Mouse (Mus musculus) stomach, postnatal 0 days (tissue): ENCODE measurements around the gene Prrx2. TPM values are rescaled to one million over a fixed set of nuclear protein-coding genes. Genes with fewer than 3 reads are reported as not detected.
A peak's percentile ranks its signal among the peaks of the same experiment; 100 is the strongest.

ENCODE experiments used
- ATAC-seq: fragments of 200-750 bp; cut with Nextera tagmentation; 2 replicates; pipeline ENCODE4 v1.8.0; 2017; ENCODE audit not compliant: low FRiP score, low TSS enrichment
- DNase-seq: peaks from one replicate; pipeline ENCODE4 v3.0.0-alpha.2; 2016; ENCODE audit warnings: low spot score
- H3K27ac ChIP-seq: fragments of 300-500 bp; sonication (generic); replicated peaks from 2 replicates; pipeline ENCODE4 v1.5.1; 2014; ENCODE audit warnings: mild to moderate bottlenecking, control low read depth
- H3K27me3 ChIP-seq: fragments of 300-500 bp; sonication (generic); 2 replicates; pipeline ENCODE4 v1.6.1; 2014; ENCODE audit warnings: low read length; ENCODE audit not compliant: control insufficient read depth, insufficient read depth
- H3K36me3 ChIP-seq: fragments of 300-500 bp; sonication (generic); 2 replicates; pipeline ENCODE4 v1.6.1; 2014; ENCODE audit warnings: low read length, mixed read lengths; ENCODE audit not compliant: control insufficient read depth, insufficient read depth
- H3K4me1 ChIP-seq: fragments of 300-500 bp; sonication (generic); replicated peaks from 2 replicates; pipeline ENCODE4 v1.6.1; 2014; ENCODE audit warnings: antibody characterized with exemption; ENCODE audit not compliant: control insufficient read depth, insufficient read depth
- H3K4me2 ChIP-seq: fragments of 300-500 bp; sonication (generic); replicated peaks from 2 replicates; pipeline ENCODE4 v1.6.1; 2014; ENCODE audit warnings: low read depth, mild to moderate bottlenecking, control low read depth, moderate library complexity
- H3K4me3 ChIP-seq: fragments of 300-500 bp; sonication (generic); 2 replicates; pipeline ENCODE4 v1.5.1; 2014; ENCODE audit warnings: low read depth, low read length, control low read depth
- H3K9ac ChIP-seq: fragments of 300-500 bp; sonication (generic); 2 replicates; pipeline ENCODE4 v1.6.1; 2014; ENCODE audit warnings: mild to moderate bottlenecking, low read length, control low read depth, mixed read lengths
- H3K9me3 ChIP-seq: fragments of 300-500 bp; sonication (generic); 2 replicates; pipeline ENCODE4 v1.6.1; 2016; ENCODE audit warnings: low read length; ENCODE audit not compliant: control insufficient read depth
- CTCF ChIP-seq: IDR thresholded peaks from 2 replicates; pipeline ENCODE4 v1.5.1; 2016; ENCODE audit warnings: antibody characterized with exemption, low read depth, mild to moderate bottlenecking, moderate library complexity
- EP300 ChIP-seq: optimal IDR thresholded peaks from 2 replicates; pipeline ENCODE3; 2016; ENCODE audit warnings: antibody characterized with exemption
- WGBS: fragments of 180-500 bp; shearing (Covaris S2); extraction: QIAGEN DNeasy Blood & Tissue Kit; methylation state at CpG from one replicate; pipeline ENCODE4 v1.1.7; 2014; 5-methylcytosine and 5-hydroxymethylcytosine counted together
- polyA plus RNA-seq: library from polyadenylated mRNA; unstranded; fragments of >200 nt; fragmentation: Nextera tagmentation; extraction: Ambion mirVana; gene quantifications from 2 replicates; pipeline ENCODE4 v1.2.1, GENCODE M21; 2015

Prrx2 gene
- polyA plus RNA-seq, result 1.8 and 2.0 TPM in 2 replicates

- DNase-seq, result no peak
- 75% methylated on average over 8 of the region's 10 CpGs for WGBS
- TF ChIP-seq CTCF, result no peak
- TF ChIP-seq EP300, result no peak
- Histone ChIP-seq H3K27me3 (no peaks in the 10 kb centered on the region), H3K9ac (no peak within 1 kb of the TSS), H3K4me3 (no peak within 1 kb of the TSS), H3K4me1 (0 out of 2 replicates have a peak, but pooled peaks cover 3% of the 10 kb centered on the region), H3K4me2 (no peak within 1 kb of the TSS), H3K36me3 (no peaks in the 10 kb centered on the region), H3K27ac (no peak within 1 kb of the TSS), H3K9me3 (no peaks in the 10 kb centered on the region)
- ATAC-seq, result no peak
Measured at GRCm38 (mm10) chr2:30834373-30835022, at the start of gene Prrx2. Gene Prrx2 (plus strand): TSS chr2:30834972.

GRCm38 (mm10) chr2:30787466-30787865, 47.3 kb upstream of the Prrx2 start:
- ATAC-seq (no peak), DNase-seq (no peak)
- Histone ChIP-seq H3K4me3 (no peak overlapping the region), H3K9me3 (no peaks in the 10 kb centered on the region), H3K9ac (no peak overlapping the region), H3K27ac (no peak overlapping the region), H3K4me2 (no peak overlapping the region), H3K36me3 (no peaks in the 10 kb centered on the region), H3K27me3 (no peaks in the 10 kb centered on the region), H3K4me1 (no peaks in the 10 kb centered on the region; the same call in 1 of the 2 replicates)
- TF ChIP-seq EP300, result no peak
- TF ChIP-seq CTCF, result no peak
- 68% methylated on average over 4 of the region's 4 CpGs for WGBS

GRCm38 (mm10) chr2:30792061-30792460, 42.7 kb upstream of the Prrx2 start:
- H3K4me2 ChIP-seq, result no peak overlapping the region
- 82% methylated on average over 7 of the region's 7 CpGs for WGBS

GRCm38 (mm10) chr2:30794179-30795108, 40.3 kb upstream of the Prrx2 start:
- H3K4me2 ChIP-seq, result peak overlapping the region; percentile 62
- no peaks in the 10 kb centered on the region for H3K36me3 ChIP-seq
- H3K9me3 ChIP-seq, result no peaks in the 10 kb centered on the region
- peak overlapping the region; percentile 75; the same call in 1 of the 2 replicates for H3K27ac ChIP-seq
- TF ChIP-seq CTCF, result peak; percentile 79
- TF ChIP-seq EP300, result no peak
- peaks cover 5% of the 10 kb centered on the region; the same call in 1 of the 2 replicates for H3K4me1 ChIP-seq
- ATAC-seq (peak; percentile 81), DNase-seq (peak; percentile 95)
- peak overlapping the region; percentile 34 for H3K4me3 ChIP-seq
- H3K9ac ChIP-seq, result peak overlapping the region; percentile 50
- 3% methylated on average over 48 of the region's 48 CpGs for WGBS
- no peaks in the 10 kb centered on the region for H3K27me3 ChIP-seq

More at GRCm38 (mm10) chr2:30792061-30792460, 42.7 kb upstream of the Prrx2 start:
- Histone ChIP-seq H3K36me3 (no peaks in the 10 kb centered on the region), H3K9ac (no peak overlapping the region), H3K4me1 (peaks cover 5% of the 10 kb centered on the region; the same call in 1 of the 2 replicates), H3K27me3 (no peaks in the 10 kb centered on the region), H3K9me3 (no peaks in the 10 kb centered on the region), H3K4me3 (no peak overlapping the region), H3K27ac (no peak overlapping the region)
- DNase-seq (no peak), ATAC-seq (no peak)
- TF ChIP-seq EP300, result no peak
- TF ChIP-seq CTCF, result no peak

GRCm38 (mm10) chr2:30795271-30795888, 39.4 kb upstream of the Prrx2 start:
- 0 out of 2 replicates have a peak, but pooled peaks have one; percentile 1 for ATAC-seq

More at GRCm38 (mm10) chr2:30795271-30795888, 39.4 kb upstream of the Prrx2 start:
- Histone ChIP-seq H3K4me1 (peaks cover 5% of the 10 kb centered on the region; the same call in 1 of the 2 replicates), H3K9ac (peak overlapping the region; percentile 50; the same call in 1 of the 2 replicates), H3K27me3 (no peaks in the 10 kb centered on the region; the same call in 1 of the 2 replicates), H3K4me3 (peak overlapping the region; percentile 34; the same call in 1 of the 2 replicates), H3K36me3 (no peaks in the 10 kb centered on the region), H3K9me3 (no peaks in the 10 kb centered on the region), H3K27ac (no peak overlapping the region), H3K4me2 (peak overlapping the region; percentile 62)
- no peak for DNase-seq
- TF ChIP-seq CTCF (no peak), EP300 (no peak)
- 80% methylated on average over 7 of the region's 7 CpGs for WGBS
